Mouse (Mus musculus): ENCODE results near the gene Cdc37l1. TPM values are rescaled to one million over a fixed set of nuclear protein-coding genes. Genes with fewer than 3 reads are reported as not detected.

Gene Cdc37l1
- polyA plus RNA-seq, 1 experiment from 2014 or later, result 19.7 TPM

DNA sequence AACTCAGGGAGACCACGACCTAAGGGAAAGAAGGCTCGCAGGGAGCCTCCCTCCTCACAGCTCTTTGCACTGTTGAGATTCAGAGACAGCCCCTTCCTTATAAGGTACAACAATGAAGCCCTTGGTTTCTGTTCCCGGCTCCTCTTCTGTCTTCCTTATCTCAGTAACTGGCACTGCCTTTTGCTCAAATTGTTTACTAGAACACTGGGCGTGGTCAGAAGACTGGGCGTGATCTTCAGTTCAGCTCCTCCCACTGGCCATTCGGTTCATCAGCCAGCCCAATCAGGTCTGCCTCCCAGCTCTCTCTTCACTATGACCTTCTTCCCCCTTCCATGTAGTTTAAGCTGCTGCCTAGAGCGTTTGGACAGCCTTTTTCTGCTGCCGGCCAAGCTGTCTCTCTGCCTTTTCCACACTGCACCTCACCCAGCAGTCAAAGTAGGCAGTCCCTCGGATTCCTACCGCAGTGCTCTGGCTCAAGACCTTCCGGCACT is 76.9 kb downstream of the Cdc37l1 start:
- H3K27me3 ChIP-seq (replicated peaks; ENCODE audit: control insufficient read depth, insufficient read depth, low read length), result no peaks in the 10 kb centered on the region
- 0 out of 2 replicates have a peak, but pooled peaks cover 2% of the 10 kb centered on the region for H3K4me1 ChIP-seq (replicated peaks; ENCODE audit: control insufficient read depth, insufficient read depth, low read length)
- H3K9ac ChIP-seq (ENCODE audit: low read depth, low read length), result 0 out of 2 replicates have a peak overlapping the region, but pooled peaks have one; percentile 12
- H3K4me3 ChIP-seq (ENCODE audit: low read depth, low read length), result peak overlapping the region; percentile 23
- peak overlapping the region; percentile 57 for H3K4me2 ChIP-seq (replicated peaks; ENCODE audit: low read depth)
- peak; percentile 47 for ATAC-seq
- no peak for TF ChIP-seq CTCF (IDR thresholded peaks at IDR 0.05; ENCODE audit: low read depth)
- H3K27ac ChIP-seq (ENCODE audit: low read depth, low read length), result peak overlapping the region; percentile 73
- H3K36me3 ChIP-seq (ENCODE audit: control insufficient read depth, insufficient read depth), result no peaks in the 10 kb centered on the region
- H3K9me3 ChIP-seq (ENCODE audit: control insufficient read depth), result no peaks in the 10 kb centered on the region
- 7% methylated on average over 11 of the region's 11 CpGs for WGBS

- 0 out of 2 replicates have a peak, but pooled peaks cover 2% of the 10 kb centered on the region for H3K4me1 ChIP-seq (replicated peaks; ENCODE audit: control insufficient read depth, insufficient read depth, low read length)
- H3K27ac ChIP-seq (ENCODE audit: low read depth, low read length), result no peak overlapping the region
These were observed 79.0 kb downstream of the Cdc37l1 start for GRCm38 (mm10) chr19:29069195-29069594.

GRCm38 (mm10) chr19:29074802-29075201 is 84.7 kb downstream of the Cdc37l1 start:
- H3K27me3 ChIP-seq (replicated peaks; ENCODE audit: control insufficient read depth, insufficient read depth, low read length), result no peaks in the 10 kb centered on the region
- H3K9ac ChIP-seq (ENCODE audit: low read depth, low read length), result no peak overlapping the region
- H3K4me3 ChIP-seq (ENCODE audit: low read depth, low read length), result no peak overlapping the region
- no peaks in the 10 kb centered on the region for H3K36me3 ChIP-seq (ENCODE audit: control insufficient read depth, insufficient read depth)
- no peak for TF ChIP-seq CTCF (IDR thresholded peaks at IDR 0.05; ENCODE audit: low read depth)
- H3K4me1 ChIP-seq (replicated peaks; ENCODE audit: control insufficient read depth, insufficient read depth, low read length), result no peaks in the 10 kb centered on the region
- ATAC-seq, result no peak
- H3K27ac ChIP-seq (ENCODE audit: low read depth, low read length), result no peak overlapping the region
- H3K9me3 ChIP-seq (ENCODE audit: control insufficient read depth), result no peaks in the 10 kb centered on the region
- H3K4me2 ChIP-seq (replicated peaks; ENCODE audit: low read depth), result no peak overlapping the region
- WGBS, result 72% methylated on average over 6 of the region's 6 CpGs

More at GRCm38 (mm10) chr19:29069195-29069594, 79.0 kb downstream of the Cdc37l1 start:
- TF ChIP-seq CTCF (IDR thresholded peaks at IDR 0.05; ENCODE audit: low read depth), result no peak
- WGBS, result 60% methylated on average over 5 of the region's 5 CpGs
- H3K9ac ChIP-seq (ENCODE audit: low read depth, low read length), result no peak overlapping the region
- H3K4me2 ChIP-seq (replicated peaks; ENCODE audit: low read depth), result no peak overlapping the region
- no peak for ATAC-seq
- H3K4me3 ChIP-seq (ENCODE audit: low read depth, low read length), result no peak overlapping the region
- no peaks in the 10 kb centered on the region for H3K27me3 ChIP-seq (replicated peaks; ENCODE audit: control insufficient read depth, insufficient read depth, low read length)
- H3K9me3 ChIP-seq (ENCODE audit: control insufficient read depth), result no peaks in the 10 kb centered on the region
- no peaks in the 10 kb centered on the region for H3K36me3 ChIP-seq (ENCODE audit: control insufficient read depth, insufficient read depth)

Other genes with a start within 250 kb of the Cdc37l1 start
- 2.2 and 3.8 TPM in 2 replicates for gene Slc1a1, start 155.3 kb upstream of the Cdc37l1 start, polyA plus RNA-seq (2015; fragmentation: Nextera tagmentation; extraction: Ambion mirVana)
- 22.3 and 23.2 TPM in 2 replicates for gene Plpp6, start 26.4 kb upstream of the Cdc37l1 start, polyA plus RNA-seq (2015; fragmentation: Nextera tagmentation; extraction: Ambion mirVana)
- gene 4430402I18Rik, start 22.6 kb upstream of the Cdc37l1 start, polyA plus RNA-seq (2015; fragmentation: Nextera tagmentation; extraction: Ambion mirVana), result 3.8 and 4.8 TPM in 2 replicates
- 70.4 and 73.9 TPM in 2 replicates for gene Ak3, start 57.6 kb downstream of the Cdc37l1 start, polyA plus RNA-seq (2015; fragmentation: Nextera tagmentation; extraction: Ambion mirVana)
- 16.0 and 17.4 TPM in 2 replicates for gene Rcl1, start 111.0 kb downstream of the Cdc37l1 start, polyA plus RNA-seq (2015; fragmentation: Nextera tagmentation; extraction: Ambion mirVana)

Measured in intestine, postnatal 0 days (tissue).